Mouse (Mus musculus) embryonic stem cell, embryonic (primary cell): ENCODE measurements at regions not wholly inside any gene's neighbourhood (a gene's known extent, or its start where the extent isn't known, plus 50 kb on each side); places are given as distances from the start of the nearest gene placed in this dataset.

Source experiments
- CTCF ChIA-PET, 4 experiments: fragments of 300-600 bp in 2 of 4; fragments of 350-600 bp in 2 of 4; sonication (Branson Sonifier 250); formaldehyde crosslinking; loops; one replicate each; lab custom pipeline; 2022; ENCODE audit warnings: inconsistent platforms in 2 of 4; lab: Charles Lee
- POLR2A ChIA-PET, 4 experiments: fragments of 300-600 bp in 2 of 4; fragments of 350-600 bp in 2 of 4; sonication (Branson Sonifier 250); formaldehyde crosslinking; loops; one replicate each; lab custom pipeline; 2022; ENCODE audit warnings: antibody characterized with exemption in 4 of 4, inconsistent platforms in 1 of 4; lab: Charles Lee

DNA sequence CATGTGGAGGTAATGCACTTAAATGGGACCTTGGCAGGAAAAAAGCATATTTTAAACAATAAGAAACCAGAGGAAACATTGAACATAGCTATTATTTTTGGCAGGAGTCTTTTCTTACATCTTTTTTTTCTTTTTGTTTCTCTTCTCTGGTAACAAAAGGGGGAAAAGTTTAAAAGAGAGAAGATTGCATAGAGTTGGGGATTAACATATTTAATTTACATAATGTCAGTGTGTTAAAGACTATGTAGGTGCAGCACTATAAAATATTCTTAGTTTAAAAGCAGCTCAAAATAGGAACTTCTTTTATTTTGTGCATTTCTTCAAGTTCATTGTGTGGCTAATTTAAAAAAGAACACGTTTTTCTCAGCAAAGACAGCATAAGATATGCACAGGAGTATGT lies 1087.5 kb downstream of the Cdh11 start:
- POLR2A ChIA-PET, result no interaction called here
- CTCF ChIA-PET, result no interaction called here

DNA sequence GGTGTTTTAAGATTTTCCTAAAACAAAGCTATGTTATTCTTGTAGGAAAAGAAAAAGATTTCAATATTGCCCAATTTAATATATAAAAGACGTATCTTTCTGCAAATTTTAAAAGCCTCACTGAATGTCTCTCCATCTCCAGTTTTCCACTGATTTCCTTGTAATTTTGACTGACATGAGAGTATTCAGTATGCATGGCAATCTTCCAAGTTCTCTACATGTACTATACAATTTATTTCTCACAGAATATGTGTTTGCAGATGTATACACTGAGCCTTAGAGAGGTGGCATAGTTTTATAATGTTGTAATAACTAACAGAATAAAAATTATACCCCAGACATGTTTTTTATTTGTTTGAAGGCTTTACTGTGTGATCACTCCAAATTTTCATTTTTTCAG lies 1094.5 kb downstream of the Cdh11 start:
- ChIA-PET CTCF (no interaction called here), POLR2A (no interaction called here)

DNA sequence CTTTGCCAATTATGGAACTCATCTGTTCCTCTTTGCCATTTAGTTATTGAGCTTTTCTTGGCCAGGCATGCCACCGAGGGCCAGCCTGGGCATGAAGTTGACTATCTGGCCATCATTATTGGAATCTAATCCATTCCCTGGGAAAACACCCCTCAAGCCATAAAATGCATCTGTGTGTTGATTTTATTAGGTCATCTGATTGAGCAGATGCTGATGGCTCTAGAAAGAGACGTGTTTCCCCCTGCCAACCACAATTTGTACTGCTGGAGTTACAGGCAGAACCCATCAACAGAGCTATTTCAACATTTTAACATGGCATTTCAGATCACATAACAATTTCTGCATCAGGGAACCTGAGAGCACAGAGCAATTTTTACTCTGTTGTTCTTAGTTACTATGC lies 1116.5 kb downstream of the Cdh11 start:
- ChIA-PET CTCF (no interaction called here), POLR2A (no interaction called here)

DNA sequence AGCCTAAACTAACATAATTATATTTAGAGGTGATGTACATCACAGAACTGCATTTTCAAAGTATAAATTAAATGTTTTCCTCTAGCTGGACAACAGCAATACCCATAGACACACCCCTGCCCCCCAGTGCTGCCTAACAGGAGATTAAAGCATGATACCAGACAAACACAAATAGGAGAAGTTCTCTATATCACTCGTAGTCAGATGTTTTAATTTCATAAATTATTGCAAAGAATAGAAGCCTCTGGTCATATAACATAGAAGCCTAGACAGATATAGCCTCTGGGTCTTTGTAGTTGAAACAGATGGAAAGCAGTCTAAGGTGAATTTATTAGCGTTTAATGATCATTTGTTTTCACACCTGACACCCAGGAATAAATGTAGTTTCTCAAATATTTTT lies 1122.6 kb downstream of the Cdh11 start:
- POLR2A ChIA-PET, result no interaction called here
- CTCF ChIA-PET, result no interaction called here

GRCm38 (mm10) chr8:101655292-101655691 lies 1130.2 kb downstream of the Cdh11 start:
- ChIA-PET POLR2A (interaction anchor here in 1 of 4 experiments (0.5 kb wide), 1 partner anchor 860 kb away, joined by 3 read pairs; no protein-coding TSS in a partner anchor), CTCF (no interaction called here)

GRCm38 (mm10) chr8:101628816-101629215 lies 1156.6 kb downstream of the Cdh11 start:
- ChIA-PET POLR2A (no interaction called here), CTCF (no interaction called here)

GRCm38 (mm10) chr8:101621941-101622340 lies 1163.5 kb downstream of the Cdh11 start:
- ChIA-PET POLR2A (no interaction called here), CTCF (no interaction called here)

DNA sequence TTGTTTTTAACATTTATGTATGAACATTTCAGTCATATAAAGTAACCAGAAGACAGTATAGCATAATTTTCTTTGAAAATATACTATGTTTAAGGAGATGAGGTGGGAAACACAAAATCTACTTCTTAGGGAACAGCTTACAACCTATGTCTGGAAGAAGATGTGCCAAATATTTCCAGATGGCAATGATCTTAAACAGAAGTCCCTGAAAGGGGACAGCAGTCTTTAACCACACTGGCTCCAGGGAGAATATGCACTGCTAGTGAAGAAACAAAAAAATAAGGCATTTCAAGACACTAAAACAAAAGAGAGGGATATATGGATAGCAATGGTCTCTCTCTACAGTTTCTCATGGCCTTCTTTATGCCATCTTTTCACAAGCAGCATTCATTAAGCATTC lies 1194.3 kb downstream of the Cdh11 start:
- ChIA-PET CTCF (no interaction called here), POLR2A (no interaction called here)

GRCm38 (mm10) chr8:101590639-101591038 lies 1194.8 kb downstream of the Cdh11 start:
- CTCF ChIA-PET, result no interaction called here
- POLR2A ChIA-PET, result no interaction called here

- CTCF ChIA-PET, result no interaction called here
- POLR2A ChIA-PET, result no interaction called here
Observed at GRCm38 (mm10) chr8:101564447-101564846, 1221.0 kb downstream of the Cdh11 start.

DNA sequence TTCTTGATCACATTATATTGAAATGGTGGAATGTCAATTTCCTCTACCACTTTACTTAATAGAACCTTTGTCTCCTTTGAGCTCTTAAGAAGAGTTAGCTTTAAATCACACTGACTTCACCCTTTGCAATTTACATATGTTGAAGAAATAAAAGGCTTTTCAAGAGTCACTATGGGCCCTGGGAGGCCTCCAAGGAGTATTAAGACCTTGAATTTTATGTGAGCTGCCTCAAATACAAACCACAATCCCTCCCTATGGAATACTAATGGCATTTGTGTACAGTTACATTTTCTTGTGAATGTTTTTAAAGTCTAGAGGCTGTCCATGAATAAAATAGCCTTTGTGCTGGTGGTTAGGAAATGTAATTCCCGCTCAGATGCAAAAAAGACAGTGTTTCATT lies 1262.7 kb downstream of the Cdh11 start:
- POLR2A ChIA-PET, result no interaction called here
- CTCF ChIA-PET, result no interaction called here

GRCm38 (mm10) chr8:101478554-101479314 lies 1306.7 kb downstream of the Cdh11 start:
- ChIA-PET POLR2A (no interaction called here), CTCF (no interaction called here)

GRCm38 (mm10) chr8:101466363-101466762 lies 1319.1 kb downstream of the Cdh11 start:
- ChIA-PET POLR2A (no interaction called here), CTCF (no interaction called here)

- ChIA-PET POLR2A (no interaction called here), CTCF (no interaction called here)
Observed at GRCm38 (mm10) chr8:101462515-101462914, 1322.9 kb downstream of the Cdh11 start.

DNA sequence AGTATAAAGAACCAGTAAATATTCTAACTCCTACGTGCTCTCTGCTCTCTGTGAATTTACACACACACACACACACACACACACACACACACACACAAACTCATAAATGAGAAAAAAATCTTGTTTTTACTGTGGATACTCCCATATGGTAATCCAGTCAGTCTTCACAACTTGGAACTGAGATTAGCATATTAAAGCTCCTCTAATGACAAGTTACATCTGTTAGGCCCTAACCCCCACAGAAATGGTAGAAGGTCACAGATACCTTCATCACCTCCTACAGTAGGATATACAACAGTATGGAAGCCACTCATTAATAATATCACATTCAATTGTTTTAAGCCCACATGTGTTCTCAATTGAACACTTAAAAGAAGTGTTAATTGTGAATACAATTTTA lies 1340.7 kb downstream of the Cdh11 start:
- POLR2A ChIA-PET, result interaction anchor here in 1 of 4 experiments (0.6 kb wide), 1 partner anchor 864 kb away, joined by 5 read pairs; no protein-coding TSS in a partner anchor

DNA sequence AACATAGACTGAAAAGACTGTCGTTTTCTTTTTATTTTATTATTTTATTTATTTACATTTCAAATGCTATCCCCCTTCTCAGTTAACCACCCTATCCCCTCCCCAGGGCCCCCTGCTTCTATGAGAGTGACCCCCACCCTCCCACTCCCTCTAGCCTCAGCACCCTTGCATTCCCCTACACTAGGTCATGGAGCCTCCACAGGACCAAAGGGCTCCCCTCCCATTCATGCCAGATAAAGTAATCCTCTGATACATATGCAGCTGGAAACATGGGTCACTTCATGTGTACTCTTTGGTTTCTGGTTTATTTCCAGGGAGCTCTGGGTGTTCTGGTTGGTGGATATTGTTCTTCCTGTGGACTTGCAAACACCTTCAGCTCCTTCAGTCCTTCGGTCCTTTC lies 1342.9 kb downstream of the Cdh11 start:
- POLR2A ChIA-PET, result no interaction called here
- CTCF ChIA-PET, result no interaction called here

More for the DNA sequence above, 1340.7 kb downstream of the Cdh11 start:
- CTCF ChIA-PET, result no interaction called here

GRCm38 (mm10) chr8:101435691-101436090 lies 1349.8 kb downstream of the Cdh11 start:
- CTCF ChIA-PET, result no interaction called here
- POLR2A ChIA-PET, result no interaction called here
